Mouse (Mus musculus) lung, postnatal 0 days (tissue): ENCODE measurements around the gene Zfpl1.

Experiments
- CTCF ChIP-seq: IDR thresholded peaks from 2 replicates; pipeline ENCODE4 v1.5.1; 2016; ENCODE audit warnings: antibody characterized with exemption, mild to moderate bottlenecking
- EP300 ChIP-seq: IDR thresholded peaks from 2 replicates; pipeline ENCODE4 v1.6.1; 2016; ENCODE audit warnings: antibody characterized with exemption, mild to moderate bottlenecking, control low read depth

DNA sequence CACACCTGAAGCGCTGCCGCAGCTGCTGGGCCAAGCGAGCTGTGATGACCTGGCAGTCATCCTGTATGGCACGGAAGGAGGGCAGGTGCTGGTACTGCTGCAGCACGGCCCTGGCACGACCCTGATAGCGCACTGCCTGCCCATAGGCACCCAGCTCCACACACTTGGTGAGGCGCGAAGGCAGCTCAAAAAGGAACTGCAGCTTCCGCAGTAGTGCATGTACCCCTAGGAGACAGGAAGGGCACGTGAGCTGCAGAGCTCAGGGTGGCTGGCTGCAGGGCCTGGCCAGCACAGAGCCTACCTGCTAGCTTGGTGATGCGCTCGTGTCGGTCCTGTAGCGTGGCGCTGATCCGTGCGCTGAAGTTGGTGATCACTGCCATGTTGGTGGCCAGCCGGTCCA lies 13.5 kb downstream of the Zfpl1 start:
- no peak for TF ChIP-seq CTCF
- no peak for TF ChIP-seq EP300
